12 mouse cellular contexts compared by ENCODE assay signal in the genomic region with DNA sequence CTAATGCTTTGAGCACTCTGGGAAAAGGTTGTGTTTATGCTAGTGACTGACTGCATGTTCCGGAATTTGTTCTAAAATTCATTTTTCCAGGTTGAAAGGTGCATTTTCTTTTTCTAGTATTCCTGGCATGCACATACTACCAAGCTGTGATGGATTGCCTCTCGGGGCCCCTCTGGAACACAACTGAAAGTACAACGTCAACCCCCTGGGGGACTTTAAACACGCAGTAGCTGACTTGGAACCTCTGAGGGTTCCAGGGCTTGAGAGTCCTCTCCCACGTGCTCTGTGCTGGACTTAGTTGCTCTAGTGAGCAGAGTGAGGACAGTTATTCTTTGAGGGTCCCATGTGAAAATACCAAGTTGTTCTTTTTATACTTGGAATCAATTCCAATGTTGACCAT.
"Had no signal": no experiment of that assay in that cellular context is flagged by ENCODE, and none has a peak within 500 bp of the region (broad histone marks: within the 10 kb centered on the region; RNA-seq: fewer than 3 reads in every experiment).

No protein-coding gene starts in this region.

- DNase-seq: left cerebral cortex, postnatal 4 days; liver; liver, embryonic 13.5 days; liver, postnatal 0 days; lung, adult 18-20 months; lung, adult 2 months; lung, embryonic 14.5 days; lung, postnatal 10 days; lung, postnatal 14 days; lung, postnatal 36 days; lung, postnatal 4 days; midbrain, embryonic 14.5 days had no signal
